In the genomic region with DNA sequence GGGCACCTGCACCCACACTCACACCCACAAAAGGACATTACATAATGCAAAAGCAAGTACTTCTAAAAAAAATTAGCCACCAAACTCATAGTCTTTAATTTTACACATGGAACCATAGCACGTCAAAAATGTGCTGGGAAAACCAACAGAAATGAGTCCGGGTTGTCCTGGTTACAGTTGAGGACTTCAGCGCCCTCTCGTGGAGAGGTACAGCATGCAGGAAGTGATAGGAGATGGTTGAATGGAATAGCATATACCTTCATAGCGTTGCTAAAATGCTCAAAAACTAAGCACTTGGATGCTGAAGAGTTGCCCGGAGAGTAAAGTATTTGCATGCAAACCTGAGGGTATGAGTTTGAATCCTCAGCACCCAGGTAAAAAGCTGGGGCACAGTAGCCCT, we compare ENCODE assay signal across 8 mouse cellular contexts. TPM values are rescaled to one million over a fixed set of nuclear protein-coding genes. Genes with fewer than 3 reads are reported as not detected.
DNase-seq lines count a peak whose midpoint lies in the region; TF ChIP-seq lines count a peak whose summit lies in the region.

No protein-coding gene starts in this region.

- H3K4me1 ChIP-seq in bone marrow, adult 2 months (ENCODE audit: control insufficient read depth, insufficient read depth, low read length): peaks cover 5% of the 10 kb centered on the region

- H3K27ac ChIP-seq in bone marrow, adult 2 months (ENCODE audit: control insufficient read depth, insufficient read depth, low read depth, low read length, poor library complexity): no peak overlapping the region

- DNase-seq in cerebellum, postnatal 10 days: peak; percentile 49 to 55
- DNase-seq in cerebellum, adult 11 months: no peak
- DNase-seq in ovary, postnatal 14 days (ENCODE audit: low spot score): peak; percentile 26
- no peak for DNase-seq in ovary, adult 18-20 months (ENCODE audit: low spot score)
- DNase-seq in layer of hippocampus, postnatal 10 days (ENCODE audit: low spot score in 2 of 2): peak; percentile 31 to 34
- peak; percentile 43 for DNase-seq in spleen, adult 12 weeks (ENCODE audit: low spot score)
- DNase-seq in Muller cell, postnatal 12 days (ENCODE audit: inconsistent ontology term): no peak

- 36% methylated on average over 6 of the region's 6 CpGs for WGBS in bone marrow, adult 2 months

- TF ChIP-seq CTCF in bone marrow, adult 2 months (IDR thresholded peaks at IDR 0.05; ENCODE audit: control insufficient read depth, insufficient read depth, low read length): peak; percentile 73

- H3K4me3 ChIP-seq in bone marrow, adult 2 months (replicated peaks; ENCODE audit: control insufficient read depth, low read depth, low read length): no peak overlapping the region

- no peak for TF ChIP-seq POLR2A in bone marrow, adult 2 months (IDR thresholded peaks at IDR 0.05; ENCODE audit: borderline replicate concordance, control insufficient read depth, low read depth, low read length)

RNA-seq across cellular contexts. Expression of a gene that starts 17.7 kb away (rescaled TPM):
- polyA plus RNA-seq in bone marrow, adult 2 months (2011; ENCODE audit: insufficient read depth, insufficient read length, low replicate concordance, missing spikeins): 0.92 and 2.6 TPM in 2 replicates
- total RNA-seq in layer of hippocampus, postnatal 10 days (2021): 1 to 10 TPM; 1.1 to 1.3 TPM

RNA-seq across cellular contexts. Expression of a gene that starts 27.7 kb away (rescaled TPM):
- 3.7 and 6.7 TPM in 2 replicates for polyA plus RNA-seq in bone marrow, adult 2 months (2011; ENCODE audit: insufficient read depth, insufficient read length, low replicate concordance, missing spikeins)
- total RNA-seq in layer of hippocampus, postnatal 10 days (2021): 1 to 10 TPM; 8.1 to 9.3 TPM

Comparison
In these comparisons a context has a peak if more than half of its experiments do, and no peak if none do; other contexts are left out.
1. DNase-seq: peak in cerebellum, postnatal 10 days (2 of 2), ovary, postnatal 14 days (single experiment), layer of hippocampus, postnatal 10 days (2 of 2) and spleen, adult 12 weeks (single experiment); none in cerebellum, adult 11 months (single experiment), ovary, adult 18-20 months (single experiment) and Muller cell, postnatal 12 days (single experiment).